Mouse (Mus musculus): Measurements from ENCODE around the gene Rassf8.

The Rassf8 gene

DNA sequence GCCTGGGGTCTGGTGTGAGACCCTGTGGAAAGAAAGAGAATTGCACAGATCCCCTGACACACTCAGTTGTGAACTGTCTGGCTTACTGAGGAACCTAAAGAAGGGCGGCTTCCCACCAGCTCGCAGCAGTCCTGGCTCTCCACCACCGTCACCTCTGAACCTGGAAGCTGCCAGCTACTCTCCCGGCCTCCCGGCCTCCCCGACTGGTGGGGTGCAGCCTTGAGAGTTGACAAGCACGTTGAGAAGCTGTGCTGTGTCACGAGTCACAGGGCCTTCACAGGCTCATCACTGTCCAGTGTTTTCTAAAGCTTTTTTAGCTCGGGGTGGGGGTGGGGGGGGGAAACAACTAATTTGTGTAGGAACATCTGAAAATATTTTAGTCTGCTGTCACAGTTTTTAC, 72.6 kb downstream of the Rassf8 start:
- in situ Hi-C loops (cut with MboI, MseI): no loop called here

DNA sequence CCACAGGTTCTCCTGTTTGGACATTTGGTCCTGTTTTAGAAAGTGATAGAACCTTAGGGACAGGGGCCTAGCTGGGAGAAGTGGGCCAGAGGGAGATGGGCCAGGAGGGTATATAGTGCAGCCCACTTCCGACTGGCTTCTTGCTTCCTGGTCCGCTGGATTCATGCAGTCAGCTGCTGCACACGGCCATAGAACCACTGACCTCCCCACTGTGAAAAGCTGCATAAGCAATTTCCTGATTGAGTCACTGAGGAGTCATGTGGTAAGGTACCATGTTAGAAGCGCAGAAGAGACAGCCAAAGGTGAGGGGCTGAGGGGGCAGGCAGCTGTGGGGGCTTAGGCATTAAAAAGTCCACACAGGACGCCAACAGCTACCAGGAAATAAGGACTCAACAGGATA, 75.7 kb downstream of the Rassf8 start:
- in situ Hi-C loops (cut with MboI, MseI): no loop called here

GRCm38 (mm10) chr6:145823103-145823502, 76.6 kb downstream of the Rassf8 start:
- in situ Hi-C loops (cut with MboI, MseI): no loop called here

- in situ Hi-C loops (cut with MboI, MseI): no loop called here
Observed at GRCm38 (mm10) chr6:145823588-145824234, 77.2 kb downstream of the Rassf8 start.

DNA sequence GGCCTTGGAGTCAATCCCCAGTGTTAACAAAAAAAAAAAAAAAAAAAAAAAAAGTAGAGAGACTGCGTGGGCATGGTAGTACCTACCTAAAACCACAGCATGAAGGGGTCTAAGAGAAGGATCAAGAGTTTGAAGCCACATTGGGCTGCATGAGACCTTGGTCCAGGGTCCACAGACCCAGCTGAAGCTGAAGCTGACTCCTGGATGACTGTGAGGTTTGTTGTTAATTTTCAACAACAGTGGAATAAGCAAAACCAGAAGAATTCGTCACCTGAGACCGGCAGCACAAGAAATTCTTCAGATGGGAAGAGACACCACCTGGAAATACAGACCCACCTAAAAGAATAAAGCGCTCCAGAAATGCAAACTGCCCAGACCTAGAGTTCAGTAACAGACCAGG, 79.8 kb downstream of the Rassf8 start:
- in situ Hi-C loops (cut with MboI, MseI): loop anchor here (5.0 kb wide), 1 partner anchor 451 kb away; no protein-coding TSS in a partner anchor

DNA sequence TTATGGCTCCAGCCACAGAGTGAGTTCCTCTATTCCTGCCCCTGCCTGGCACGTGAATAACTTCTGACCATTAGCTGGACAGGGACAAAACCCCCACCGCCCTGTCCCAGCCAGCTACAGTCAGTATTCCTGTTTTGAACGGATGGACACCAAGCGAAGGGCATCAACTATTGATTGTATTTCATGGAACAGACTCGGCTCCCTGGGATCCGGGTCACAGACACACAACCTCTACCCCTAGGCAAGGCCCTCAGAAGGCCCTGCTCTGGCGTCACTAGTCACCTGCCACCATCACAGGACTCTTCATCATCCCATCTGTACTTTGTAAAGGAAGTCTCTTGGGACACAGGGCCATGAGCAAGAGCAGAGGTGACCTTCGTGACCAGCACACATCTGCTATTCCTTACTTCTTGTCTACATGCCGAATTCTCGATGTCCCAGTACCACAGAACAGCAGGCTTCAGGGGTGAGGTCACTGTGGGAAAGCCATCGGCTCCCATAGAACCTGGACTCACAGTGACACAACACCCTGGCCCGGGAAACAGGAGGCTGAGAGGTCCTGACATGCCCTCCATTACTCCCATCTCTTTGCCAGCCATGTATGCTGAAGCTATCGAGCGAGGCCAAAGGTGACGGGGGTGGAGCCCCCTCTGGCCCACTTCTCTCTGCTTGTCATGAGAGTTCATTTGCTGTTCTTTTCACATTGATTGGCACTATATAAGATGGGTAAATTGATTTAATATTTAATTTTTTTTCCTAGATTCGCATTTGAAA, 82.7 kb downstream of the Rassf8 start:
- in situ Hi-C loops (cut with MboI, MseI): loop anchor here (5.0 kb wide), 1 partner anchor 448 kb away; no protein-coding TSS in a partner anchor

- in situ Hi-C loops (cut with MboI, MseI): no loop called here
Observed at GRCm38 (mm10) chr6:145830117-145830516, 83.6 kb downstream of the Rassf8 start.

DNA sequence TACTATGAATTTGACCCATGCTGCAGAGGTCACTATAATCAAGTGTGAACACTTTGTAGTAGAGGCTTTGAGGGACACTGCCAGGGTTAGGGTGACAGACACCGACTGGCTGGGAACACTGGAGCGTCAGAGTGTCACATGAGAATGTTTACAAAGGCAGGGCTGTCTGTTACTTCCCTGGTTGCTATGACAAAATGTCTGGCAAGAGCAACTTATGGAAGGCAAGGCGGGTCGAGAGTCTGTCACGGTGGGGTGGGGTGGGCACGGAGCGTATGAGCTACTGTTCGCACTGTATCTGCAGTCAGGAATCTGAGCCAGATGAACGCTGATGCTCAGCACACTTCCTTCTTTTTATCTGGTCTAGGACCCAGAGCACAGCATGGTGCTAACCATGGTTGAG, 84.1 kb downstream of the Rassf8 start:
- in situ Hi-C loops (cut with MboI, MseI): no loop called here

DNA sequence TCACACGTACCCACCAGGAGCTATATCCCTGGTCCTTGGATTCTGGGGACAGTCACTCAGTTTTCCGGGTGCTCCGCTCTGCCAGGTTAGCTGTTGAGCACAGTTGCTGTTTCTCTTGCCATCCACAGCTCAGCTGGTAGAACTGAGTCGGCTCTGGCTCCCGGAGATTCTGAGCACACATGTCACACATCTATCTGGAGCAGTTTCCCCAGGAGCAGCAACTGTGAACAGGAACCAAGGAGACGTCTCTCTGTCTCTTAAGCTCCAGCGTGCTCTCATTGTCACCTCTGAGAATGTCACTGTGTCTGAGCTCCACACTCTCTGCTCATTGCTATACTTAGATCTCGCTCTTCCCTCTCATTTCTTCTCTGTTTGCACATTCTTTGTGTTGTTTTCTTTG, 86.4 kb downstream of the Rassf8 start:
- in situ Hi-C loops (cut with MboI, MseI): no loop called here

GRCm38 (mm10) chr6:145835359-145835758, 88.8 kb downstream of the Rassf8 start:
- in situ Hi-C loops (cut with MboI, MseI): no loop called here

DNA sequence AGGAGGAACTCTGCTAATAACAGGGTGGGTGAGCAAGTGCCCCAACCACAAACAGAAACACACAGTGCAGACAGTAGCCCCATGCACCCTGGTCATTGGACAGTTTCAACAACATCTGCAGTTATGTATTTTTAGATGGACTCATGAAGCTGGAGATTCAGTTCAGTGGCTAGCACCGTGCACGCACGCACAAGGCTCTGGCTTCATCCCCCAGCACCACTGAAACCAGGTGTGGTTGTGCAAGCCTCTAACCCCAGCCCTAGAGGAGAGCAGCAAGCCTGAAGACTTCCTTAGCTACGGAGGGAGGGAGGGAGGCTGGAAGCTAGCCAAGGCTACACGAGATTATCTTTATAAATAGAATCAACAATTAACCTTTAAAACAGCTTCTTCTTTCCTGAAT, 99.1 kb downstream of the Rassf8 start:
- in situ Hi-C loops (cut with MboI, MseI): no loop called here

DNA sequence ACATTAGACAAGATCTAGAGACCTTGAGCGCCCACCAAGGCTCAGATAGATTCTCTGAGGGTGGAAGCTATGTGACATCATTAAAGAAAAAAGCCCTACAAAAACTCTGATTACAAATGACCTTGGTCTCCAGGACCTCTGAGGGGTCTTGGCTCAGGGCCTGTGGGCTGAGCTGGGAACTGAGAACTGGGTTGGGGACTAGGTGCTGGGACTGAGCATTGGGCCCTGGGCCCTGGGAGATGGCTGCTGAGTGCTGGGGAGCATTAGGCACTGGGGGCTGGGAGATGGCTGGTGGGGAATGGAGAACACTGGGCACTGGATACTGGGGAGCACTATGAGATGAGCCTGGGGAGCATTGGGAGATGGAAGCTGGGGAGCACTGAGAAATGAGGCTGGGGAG, 99.5 kb downstream of the Rassf8 start:
- in situ Hi-C loops (cut with MboI, MseI): no loop called here

DNA sequence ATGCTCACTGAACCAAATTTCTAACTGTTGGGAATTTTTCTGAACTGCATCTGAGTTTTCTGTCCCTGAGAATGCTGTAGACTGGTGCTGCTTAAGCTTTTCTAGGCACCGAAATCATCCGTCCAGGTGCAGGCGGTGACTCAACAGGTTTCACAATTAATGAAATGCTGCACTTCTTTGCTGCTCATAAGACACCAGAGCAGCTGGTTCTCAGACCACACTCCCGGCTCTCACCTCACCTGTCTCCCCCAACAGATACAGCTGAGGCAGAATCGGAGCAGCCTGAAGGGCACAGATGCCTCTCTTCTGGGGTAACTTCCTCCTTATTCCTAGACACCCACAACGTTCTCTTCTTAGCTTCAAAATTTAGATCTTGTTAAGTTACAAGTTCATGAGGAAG, 100.4 kb downstream of the Rassf8 start:
- in situ Hi-C loops (cut with MboI, MseI): no loop called here

- in situ Hi-C loops (cut with MboI, MseI): no loop called here
Observed at GRCm38 (mm10) chr6:145847661-145848060, 101.1 kb downstream of the Rassf8 start.

DNA sequence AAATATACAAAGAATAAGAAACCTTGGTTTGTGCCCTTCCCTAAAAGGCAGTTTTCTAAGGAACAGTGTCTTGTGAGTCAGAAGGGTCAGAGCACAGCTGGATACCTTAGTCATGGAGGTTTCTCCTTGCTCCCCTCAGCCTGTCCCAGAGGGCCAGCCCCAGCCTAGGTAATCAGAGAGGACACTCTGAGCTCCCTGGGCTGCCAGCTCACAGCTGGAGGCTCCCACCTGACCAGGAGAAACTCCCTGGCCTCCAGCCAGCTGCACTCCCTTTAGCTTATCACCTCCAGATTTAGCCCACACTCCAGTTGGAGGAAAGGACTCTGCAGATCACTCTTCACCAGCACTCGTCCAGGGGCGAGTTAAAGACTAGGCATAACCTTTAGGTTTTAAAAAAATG, 104.2 kb downstream of the Rassf8 start:
- in situ Hi-C loops (cut with MboI, MseI): no loop called here

- in situ Hi-C loops (cut with MboI, MseI): no loop called here
Observed at GRCm38 (mm10) chr6:145851956-145852355, 105.4 kb downstream of the Rassf8 start.

- in situ Hi-C loops (cut with MboI, MseI): no loop called here
Observed at GRCm38 (mm10) chr6:145852708-145853107, 106.2 kb downstream of the Rassf8 start.

DNA sequence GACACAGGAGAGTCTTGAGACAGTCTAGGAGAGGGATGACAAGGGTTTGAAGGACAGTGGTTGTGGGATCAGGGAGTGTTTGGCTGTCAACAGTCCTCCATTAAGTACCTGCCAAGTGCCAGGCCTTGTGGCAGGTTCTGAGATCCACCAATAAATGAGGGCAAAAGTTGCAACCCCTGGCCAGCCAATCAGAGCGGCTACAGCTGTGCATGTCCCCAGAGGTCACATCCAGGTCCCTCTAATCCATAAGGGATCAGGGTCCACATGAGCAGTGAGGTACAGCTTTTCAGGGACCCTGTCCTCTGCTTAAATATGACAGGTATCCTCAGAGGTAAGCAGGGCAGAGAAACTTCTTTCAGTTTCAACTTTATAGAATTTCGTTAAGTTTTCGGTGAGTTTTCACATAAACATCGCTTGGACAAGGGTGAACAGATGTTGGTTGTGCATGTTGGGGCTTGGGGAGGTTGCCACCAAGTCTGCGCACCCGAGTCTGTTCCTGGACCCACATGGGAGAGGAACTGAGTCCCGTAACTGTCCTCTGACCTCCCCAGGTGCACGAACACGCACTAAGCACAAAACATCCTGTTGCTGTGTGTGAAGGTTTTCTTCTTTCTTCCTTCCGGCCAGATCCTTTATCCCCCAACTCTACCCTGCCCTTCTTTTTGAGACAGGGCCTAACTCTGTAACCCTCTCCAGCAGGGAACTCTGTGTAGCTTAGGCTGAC, 107.0 kb downstream of the Rassf8 start:
- in situ Hi-C loops (cut with MboI, MseI): no loop called here

DNA sequence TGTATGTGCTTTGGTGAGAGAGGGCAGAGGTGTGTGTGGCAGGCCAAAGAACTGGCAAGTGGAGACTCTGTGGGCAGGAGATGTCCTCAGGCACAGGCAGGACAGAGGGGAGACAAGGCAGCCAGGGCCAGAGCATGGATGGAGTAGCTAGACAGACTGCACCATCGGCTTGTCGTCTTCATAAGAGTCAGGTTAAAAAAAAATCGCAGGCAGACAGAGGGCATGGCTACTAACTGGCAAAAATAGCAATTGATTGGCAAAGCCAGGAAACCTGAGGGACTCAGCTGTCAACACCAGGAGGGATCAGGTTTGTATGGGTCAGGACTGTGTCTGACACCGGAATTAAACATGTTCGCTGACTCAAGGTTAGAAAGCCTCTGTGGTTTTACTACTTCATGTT, 108.2 kb downstream of the Rassf8 start:
- in situ Hi-C loops (cut with MboI, MseI): no loop called here

DNA sequence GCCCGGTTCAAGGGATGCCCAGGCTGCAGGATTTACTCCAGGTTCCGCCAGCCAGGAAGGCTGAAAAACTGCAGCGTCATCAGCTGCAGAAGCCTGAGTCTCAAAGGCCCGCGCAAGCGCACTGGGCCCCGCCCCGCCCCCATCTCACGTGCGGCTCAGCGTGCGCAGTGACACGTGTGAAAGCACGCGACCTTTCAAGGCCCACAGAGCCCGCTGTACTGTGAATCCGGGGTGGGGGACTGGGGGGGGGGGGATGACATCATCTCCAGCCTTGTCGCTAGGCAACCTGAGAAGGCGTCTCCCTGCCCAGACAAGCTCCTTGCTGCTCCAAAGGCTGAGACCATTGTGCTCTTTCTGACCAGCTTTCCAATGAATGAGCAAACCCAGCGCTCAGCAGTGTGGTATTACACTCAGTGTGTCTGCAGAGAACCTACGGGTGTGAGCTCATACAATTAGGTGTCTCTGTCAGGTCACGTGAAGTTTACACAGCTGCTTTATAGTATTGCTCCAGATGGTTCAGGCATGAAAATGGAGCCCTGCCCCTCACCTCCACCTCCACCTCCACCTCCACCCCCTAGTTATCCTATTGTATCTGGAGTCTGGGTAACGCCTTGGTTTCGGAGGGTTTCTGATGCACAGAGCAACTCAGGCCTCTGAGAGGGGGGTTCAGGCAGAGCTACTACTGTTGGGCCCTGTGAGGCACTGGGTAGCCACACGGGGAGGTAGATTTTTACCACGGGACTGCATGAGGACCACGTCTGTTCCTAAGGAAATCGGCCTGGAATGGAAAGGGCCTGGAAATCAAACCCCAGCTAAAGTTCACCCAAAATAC, 109.4 kb downstream of the Rassf8 start:
- in situ Hi-C loops (cut with MboI, MseI): no loop called here

- in situ Hi-C loops (cut with MboI, MseI): no loop called here
Observed at GRCm38 (mm10) chr6:145857428-145857827, 110.9 kb downstream of the Rassf8 start.

- in situ Hi-C loops (cut with MboI, MseI): no loop called here
Observed at GRCm38 (mm10) chr6:145858414-145858813, 111.9 kb downstream of the Rassf8 start.

All from T-helper 2 cell (primary cell).